Mouse (Mus musculus): Measurements from ENCODE around the gene Pacrg. TPM values are rescaled to one million over a fixed set of nuclear protein-coding genes. Genes with fewer than 3 reads are reported as not detected.
A peak's percentile ranks its signal among the peaks of the same experiment; 100 is the strongest.

Gene Pacrg
- total and polyA plus RNA-seq, 3 experiments, result not detected

DNA sequence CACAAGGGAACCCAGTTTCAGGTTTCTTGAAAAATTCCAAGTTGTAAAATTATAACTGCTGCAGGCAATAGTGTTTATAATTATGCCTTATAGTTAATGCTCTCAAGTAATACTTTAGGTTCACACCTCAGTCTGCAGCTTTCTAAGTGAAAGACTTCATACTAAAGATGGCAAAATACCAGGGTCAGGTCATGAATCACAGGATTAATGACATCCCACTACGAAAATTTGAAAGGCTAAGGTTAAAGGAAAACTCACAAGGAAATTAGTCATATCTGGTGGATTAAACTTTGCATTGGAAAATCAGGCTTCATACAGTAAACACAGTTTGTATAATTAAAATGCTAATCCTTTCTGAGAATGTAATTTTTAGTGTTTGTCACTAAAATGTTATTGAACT lies 200.3 kb downstream of the Pacrg start:
- Histone ChIP-seq H3K9ac (ENCODE audit: insufficient read depth, low read depth) (no peak overlapping the region), H3K4me3 (replicated peaks in 1 of 3; ENCODE audit: low read depth in 2 of 3, low read length in 2 of 3, poor library complexity in 1 of 3) (no peak overlapping the region), H3K4me1 (ENCODE audit: control insufficient read depth in 1 of 2, insufficient read depth in 2 of 2) (peaks cover 2 to 14% of the 10 kb centered on the region in 2 experiments; a peak in 2 of 4 replicates), H3K36me3 (replicated peaks in 1 of 2; ENCODE audit: control insufficient read depth in 1 of 2, insufficient read depth in 1 of 2, low read length in 1 of 2) (no peaks in the 10 kb centered on the region), H3K27me3 (replicated peaks) (no peaks in the 10 kb centered on the region), H3K79me2 (replicated peaks; ENCODE audit: control insufficient read depth, extremely low read depth, insufficient read depth, poor library complexity, severe bottlenecking) (no peaks in the 10 kb centered on the region), H3K9me3 (replicated peaks; ENCODE audit: low read length) (no peaks in the 10 kb centered on the region), H3K27ac (ENCODE audit: insufficient read depth, low read depth) (no peak overlapping the region), H3K4me2 (ENCODE audit: insufficient read depth, low read depth, poor library complexity, severe bottlenecking) (no peak overlapping the region)
- dilution Hi-C loops (cut with MboI; ENCODE audit: extremely low pct_ligation_motif_present, extremely low pct_unique_long_range_greater_than_20kb, low sequenced_read_pairs) (no loop called here), in situ Hi-C loops (cut with MboI; ENCODE audit: low pct_ligation_motif_present, low pct_unique_long_range_greater_than_20kb, low sequenced_read_pairs) (no loop called here)
- no peak for DNase-seq (ENCODE audit: extremely low read depth)
- TF ChIP-seq MAX (IDR thresholded peaks at IDR 0.05; ENCODE audit: low read length) (no peak), CHD2 (IDR thresholded peaks at IDR 0.05; ENCODE audit: low read length) (no peak), SMC3 (IDR thresholded peaks at IDR 0.05; ENCODE audit: low read depth, low read length) (no peak), GABPA (IDR thresholded peaks at IDR 0.05; ENCODE audit: insufficient replicate concordance, low read depth, low read length) (no peak), ELF1 (IDR thresholded peaks at IDR 0.05; ENCODE audit: low read depth, low read length) (no peak), ZC3H11A (IDR thresholded peaks at IDR 0.05; ENCODE audit: low read depth, low read length) (no peak), USF2 (conservative IDR thresholded peaks at IDR 0.05; ENCODE audit: low read depth, low read length) (no peak)

DNA sequence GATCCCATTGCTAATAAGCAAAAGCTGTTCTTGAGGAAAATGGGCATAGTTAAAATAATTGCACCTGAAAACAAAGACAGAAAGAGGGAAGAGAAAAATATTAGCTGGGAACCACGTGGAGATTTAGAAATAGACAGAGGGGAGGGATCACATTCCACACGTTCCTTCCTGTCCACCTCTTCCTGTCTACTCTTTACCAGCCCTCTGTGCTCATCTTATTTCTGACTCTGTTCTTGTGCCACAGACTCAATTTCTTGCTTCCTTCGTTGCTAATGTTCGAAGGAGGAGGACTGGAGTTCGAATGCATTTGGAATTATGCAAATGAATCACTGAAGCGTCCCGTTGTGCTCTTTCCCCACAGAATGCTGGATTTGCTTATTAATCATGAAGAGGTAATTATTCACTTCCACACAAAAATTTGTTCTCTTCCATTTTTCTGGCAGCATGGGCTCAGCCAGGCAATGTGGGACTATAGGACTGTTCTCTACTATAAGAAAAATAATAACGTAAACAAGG lies 204.1 kb downstream of the Pacrg start:
- no peaks in the 10 kb centered on the region for H3K27me3 ChIP-seq (replicated peaks)
- in situ Hi-C loops (cut with MboI; ENCODE audit: low pct_ligation_motif_present, low pct_unique_long_range_greater_than_20kb, low sequenced_read_pairs), result no loop called here
- H3K9me3 ChIP-seq (replicated peaks; ENCODE audit: low read length), result no peaks in the 10 kb centered on the region

DNA sequence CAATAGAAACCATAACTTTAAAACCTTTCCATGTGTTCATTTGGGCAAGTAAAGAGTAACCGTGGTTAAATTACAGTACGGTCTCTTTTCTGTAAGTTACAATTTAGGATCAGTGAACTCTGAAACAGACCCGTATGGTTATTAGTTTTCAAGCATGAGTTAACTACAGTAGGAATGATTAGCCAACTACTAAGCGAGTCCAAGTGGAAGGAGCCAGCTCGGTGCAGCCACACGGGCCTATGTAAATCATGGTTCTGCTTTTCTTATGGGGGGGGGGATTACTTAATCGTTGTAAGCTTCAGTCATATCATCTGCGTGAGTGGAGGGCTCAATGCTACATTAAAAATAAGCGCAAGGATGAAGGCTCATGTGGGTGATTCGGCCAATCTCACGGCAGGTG lies 204.6 kb downstream of the Pacrg start:
- H3K4me3 ChIP-seq (replicated peaks in 1 of 3; ENCODE audit: low read depth in 2 of 3, low read length in 2 of 3, poor library complexity in 1 of 3), result no peak overlapping the region
- dilution Hi-C loops (cut with MboI; ENCODE audit: extremely low pct_ligation_motif_present, extremely low pct_unique_long_range_greater_than_20kb, low sequenced_read_pairs) (no loop called here), in situ Hi-C loops (cut with MboI; ENCODE audit: low pct_ligation_motif_present, low pct_unique_long_range_greater_than_20kb, low sequenced_read_pairs) (no loop called here)
- no peaks in the 10 kb centered on the region for H3K27me3 ChIP-seq (replicated peaks)
- H3K36me3 ChIP-seq (replicated peaks in 1 of 2; ENCODE audit: control insufficient read depth in 1 of 2, insufficient read depth in 1 of 2, low read length in 1 of 2), result no peaks in the 10 kb centered on the region
- no peak overlapping the region for H3K9ac ChIP-seq (ENCODE audit: insufficient read depth, low read depth)
- peaks cover 2 to 20% of the 10 kb centered on the region in 2 experiments; a peak in 2 of 4 replicates for H3K4me1 ChIP-seq (ENCODE audit: control insufficient read depth in 1 of 2, insufficient read depth in 2 of 2)
- H3K27ac ChIP-seq (ENCODE audit: insufficient read depth, low read depth), result no peak overlapping the region
- H3K9me3 ChIP-seq (replicated peaks; ENCODE audit: low read length), result no peaks in the 10 kb centered on the region
- H3K79me2 ChIP-seq (replicated peaks; ENCODE audit: control insufficient read depth, extremely low read depth, insufficient read depth, poor library complexity, severe bottlenecking), result no peaks in the 10 kb centered on the region
- DNase-seq (ENCODE audit: extremely low read depth), result no peak
- no peak for TF ChIP-seq MAX (IDR thresholded peaks at IDR 0.05; ENCODE audit: low read length)
- no peak for TF ChIP-seq MYC (IDR thresholded peaks at IDR 0.05; ENCODE audit: low read depth, low read length)
- no peak for TF ChIP-seq JUND (conservative IDR thresholded peaks at IDR 0.05; ENCODE audit: low read depth, low read length)
- no peak for TF ChIP-seq KAT2A (IDR thresholded peaks at IDR 0.05; ENCODE audit: insufficient replicate concordance, low read length)
- TF ChIP-seq USF2 (conservative IDR thresholded peaks at IDR 0.05; ENCODE audit: low read depth, low read length), result no peak
- TF ChIP-seq CHD1 (IDR thresholded peaks at IDR 0.05; ENCODE audit: low read depth, low read length), result no peak
- TF ChIP-seq MEF2A (IDR thresholded peaks at IDR 0.05; ENCODE audit: borderline replicate concordance, low read depth, low read length), result no peak
- no peak for TF ChIP-seq BHLHE40 (IDR thresholded peaks at IDR 0.05; ENCODE audit: low read depth, low read length)
- no peak for TF ChIP-seq MXI1 (IDR thresholded peaks at IDR 0.05; ENCODE audit: low read depth, low read length)
- no peak for TF ChIP-seq JUN (IDR thresholded peaks at IDR 0.05; ENCODE audit: insufficient read depth, low read depth, low read length)
- no peak for TF ChIP-seq PAX5 (IDR thresholded peaks at IDR 0.05; ENCODE audit: low read length)
- no peak overlapping the region for H3K4me2 ChIP-seq (ENCODE audit: insufficient read depth, low read depth, poor library complexity, severe bottlenecking)

More for the DNA sequence above, 204.1 kb downstream of the Pacrg start:
- no peaks in the 10 kb centered on the region for H3K79me2 ChIP-seq (replicated peaks; ENCODE audit: control insufficient read depth, extremely low read depth, insufficient read depth, poor library complexity, severe bottlenecking)
- no peak for TF ChIP-seq RCOR1 (conservative IDR thresholded peaks at IDR 0.05; ENCODE audit: low read depth, low read length)
- no peak for TF ChIP-seq EP300 (IDR thresholded peaks at IDR 0.05; ENCODE audit: low read length)
- TF ChIP-seq ZC3H11A (IDR thresholded peaks at IDR 0.05; ENCODE audit: low read depth, low read length), result no peak
- no peak for TF ChIP-seq HCFC1 (IDR thresholded peaks at IDR 0.05; ENCODE audit: low read depth, low read length)
- TF ChIP-seq TCF12 (IDR thresholded peaks at IDR 0.05; ENCODE audit: low read depth, low read length), result no peak
- TF ChIP-seq MXI1 (IDR thresholded peaks at IDR 0.05; ENCODE audit: low read depth, low read length), result no peak
- no peak for TF ChIP-seq IRF4 (IDR thresholded peaks at IDR 0.05; ENCODE audit: low read depth, low read length)
- dilution Hi-C loops (cut with MboI; ENCODE audit: extremely low pct_ligation_motif_present, extremely low pct_unique_long_range_greater_than_20kb, low sequenced_read_pairs), result no loop called here
- peak; percentile 24 for DNase-seq (ENCODE audit: extremely low read depth)
- no peak overlapping the region for H3K4me3 ChIP-seq (replicated peaks in 1 of 3; ENCODE audit: low read depth in 2 of 3, low read length in 2 of 3, poor library complexity in 1 of 3)
- H3K4me2 ChIP-seq (ENCODE audit: insufficient read depth, low read depth, poor library complexity, severe bottlenecking), result no peak overlapping the region
- no peak overlapping the region for H3K9ac ChIP-seq (ENCODE audit: insufficient read depth, low read depth)
- no peak overlapping the region for H3K27ac ChIP-seq (ENCODE audit: insufficient read depth, low read depth)
- H3K4me1 ChIP-seq (ENCODE audit: control insufficient read depth in 1 of 2, insufficient read depth in 2 of 2), result peaks cover 2 to 20% of the 10 kb centered on the region in 2 experiments; a peak in 2 of 4 replicates
- no peaks in the 10 kb centered on the region for H3K36me3 ChIP-seq (replicated peaks in 1 of 2; ENCODE audit: control insufficient read depth in 1 of 2, insufficient read depth in 1 of 2, low read length in 1 of 2)
